Mouse (Mus musculus) B cell, adult (primary cell): ENCODE measurements around the gene Sdf2. TPM values are rescaled to one million over a fixed set of nuclear protein-coding genes. Genes with fewer than 3 reads are reported as not detected.

Source experiments
- total RNA-seq: library from RNA; stranded (reverse); gene quantifications from 4 replicates; pipeline ENCODE4 v1.2.4, GENCODE M21; 2023; ENCODE audit not compliant: inconsistent age

Sdf2 gene
- 55.1 to 64.3 TPM (median 58.4 TPM) in 4 replicates for total RNA-seq

DNA sequence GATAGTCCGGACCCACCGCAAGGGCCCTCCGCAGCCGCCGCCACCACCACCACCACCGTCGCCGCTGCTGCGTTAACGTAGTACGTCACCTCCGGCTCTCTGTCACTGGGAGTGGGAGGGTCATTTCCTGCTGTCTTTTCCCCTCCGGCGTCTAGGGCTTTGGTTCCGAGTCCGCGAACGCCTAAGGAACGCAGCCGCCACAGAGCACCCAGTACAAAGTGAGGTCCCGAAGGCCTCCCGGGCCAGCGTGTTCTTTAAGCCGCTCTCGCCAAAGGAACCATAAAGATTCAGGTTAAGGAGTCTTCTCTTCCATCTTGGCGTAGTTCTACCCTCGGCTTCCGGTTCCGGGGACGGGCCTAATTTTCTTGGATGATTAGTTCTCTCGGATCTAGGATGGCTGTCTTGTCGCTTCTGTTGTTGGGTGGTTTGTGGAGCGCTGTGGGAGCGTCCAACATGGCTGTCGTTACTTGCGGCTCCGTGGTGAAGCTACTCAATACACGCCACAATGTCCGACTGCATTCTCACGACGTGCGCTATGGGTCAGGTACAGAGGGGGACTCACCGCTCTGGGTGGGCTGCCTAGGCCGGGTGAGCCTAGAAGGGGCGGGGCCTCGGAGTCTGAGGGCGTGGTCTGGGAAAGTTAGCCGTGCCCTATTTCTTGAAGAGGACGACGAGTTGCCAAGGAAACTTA, at the start of gene Sdf2, which contains the start of gene Supt6:
Gene Sdf2, plus strand, starts transcription at position 120 of the 691 bp plus-strand sequence.
Gene Supt6, minus strand, starts transcription at position 361 of the 691 bp plus-strand sequence.

DNA sequence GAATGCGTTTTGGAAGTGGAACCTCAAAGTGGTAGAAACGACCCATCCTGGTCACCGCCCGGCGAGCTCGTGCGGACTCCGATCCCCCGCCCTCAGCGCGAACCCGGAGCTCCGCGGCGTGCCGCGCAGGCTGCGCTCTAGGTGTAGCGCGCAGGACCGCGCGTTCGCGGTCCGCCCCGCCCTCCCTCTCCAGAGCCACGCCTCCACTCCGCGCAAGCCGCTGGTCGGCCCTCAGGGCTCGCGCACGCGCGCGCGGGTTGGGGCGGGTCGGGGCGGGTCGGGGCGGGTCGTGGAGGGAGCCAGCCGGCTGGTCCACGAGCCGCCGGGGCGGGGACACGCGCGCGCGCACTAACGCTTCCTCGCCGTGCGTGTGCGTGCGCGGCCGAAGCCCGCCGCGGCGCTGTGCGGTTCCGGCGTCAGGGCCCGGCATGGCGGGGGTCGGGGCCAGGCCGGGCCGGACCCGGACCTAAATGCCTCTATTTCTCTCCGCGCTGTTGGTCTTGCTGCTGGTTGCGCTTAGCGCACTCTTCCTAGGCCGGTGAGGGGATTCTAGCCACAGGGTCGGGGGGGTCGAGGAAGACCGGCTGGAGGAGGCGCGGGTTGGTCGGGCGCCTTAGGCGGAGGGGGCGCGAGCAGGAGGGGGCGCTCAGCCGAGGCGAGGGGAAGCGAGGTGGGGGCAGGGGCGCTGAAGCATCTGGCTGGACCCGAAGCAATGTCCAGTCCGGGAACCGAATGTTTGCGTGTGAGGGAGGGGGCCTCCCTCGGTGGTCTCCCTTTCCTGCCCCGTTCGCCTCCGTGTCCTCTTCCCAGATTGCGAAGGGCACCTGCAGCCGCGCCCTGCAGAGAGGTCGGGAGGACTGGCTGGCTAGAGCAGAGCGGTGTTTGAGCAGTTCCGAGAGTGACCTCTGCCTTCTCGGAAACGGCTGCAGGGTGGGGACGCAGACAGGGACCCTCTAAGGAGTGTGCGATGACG, 16.1 kb downstream of the Sdf2 start, which contains the start of gene 2610507B11Rik:
Gene 2610507B11Rik, plus strand, starts transcription at position 373 of the 973 bp plus-strand sequence.

DNA sequence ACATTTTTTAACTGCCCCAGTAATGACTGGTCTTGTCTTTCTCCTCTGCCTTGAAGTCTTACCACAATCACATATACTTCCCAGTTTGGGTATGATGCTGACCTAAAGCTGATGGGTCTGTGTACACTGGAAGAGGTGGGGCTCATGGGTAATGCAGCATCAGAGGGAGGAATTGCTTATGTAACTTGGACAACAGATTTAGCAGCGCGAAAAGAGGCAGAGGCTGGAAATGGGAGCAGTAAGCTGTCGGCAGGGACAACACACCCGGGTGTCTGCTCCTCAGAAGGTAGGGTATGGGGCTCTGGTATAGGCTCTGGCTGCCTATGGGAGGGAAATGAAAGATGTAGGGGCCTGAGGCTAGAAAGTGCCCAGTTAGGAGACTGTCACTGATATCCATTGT, 45.1 kb downstream of the Sdf2 start, which contains the start of gene BC030499:
Gene BC030499, plus strand, starts transcription at position 188 of the 400 bp plus-strand sequence.

DNA sequence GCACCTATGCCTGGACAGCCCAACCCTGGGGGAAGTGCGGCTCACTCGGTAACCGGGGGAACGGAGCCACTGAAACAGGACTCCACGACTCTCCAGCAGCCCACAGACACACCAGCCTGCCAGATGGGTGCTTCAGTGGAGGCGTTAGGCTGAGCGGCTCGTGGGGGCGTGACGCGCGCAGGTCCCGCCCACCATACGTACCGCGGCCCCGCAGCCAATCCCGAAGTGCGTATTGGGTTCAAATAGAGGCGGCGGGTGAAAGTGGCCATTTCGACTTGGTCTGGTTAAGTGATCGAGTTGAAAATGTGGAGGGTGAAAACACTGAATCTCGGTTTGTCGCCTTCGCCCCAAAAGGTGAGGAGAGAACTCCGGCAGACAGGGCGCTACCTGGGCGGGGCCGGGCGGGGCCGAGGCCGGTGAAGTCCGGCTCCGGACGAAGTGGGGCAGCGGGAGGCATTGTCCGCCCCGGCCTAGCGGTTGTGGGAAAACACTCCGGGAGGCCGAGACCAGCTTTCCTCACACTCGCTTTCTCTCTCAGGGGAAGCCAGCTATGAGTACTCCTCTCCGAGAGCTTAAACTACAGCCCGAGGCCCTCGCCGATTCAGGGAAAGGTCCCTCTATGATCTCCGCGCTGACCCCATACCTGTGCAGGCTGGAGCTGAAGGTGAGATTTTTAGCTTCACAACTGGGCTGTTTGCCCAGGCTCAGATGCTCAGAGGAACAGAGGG, 56.0 kb downstream of the Sdf2 start, which contains the start of gene Spag5:
Gene Spag5, plus strand, starts transcription at position 173 of the 728 bp plus-strand sequence.

Other genes with a start within 250 kb of the Sdf2 start
- gene Dhrs13, start 213.5 kb upstream of the Sdf2 start, total RNA-seq: 0.66 to 1.5 TPM (median 0.91 TPM) in 4 replicates
- gene Flot2, start 207.8 kb upstream of the Sdf2 start, total RNA-seq: 9.9 to 15.5 TPM (median 14.6 TPM) in 4 replicates
- gene Eral1, start 165.4 kb upstream of the Sdf2 start, total RNA-seq: 25.0 to 26.8 TPM (median 26.0 TPM) in 4 replicates
- gene Fam222b, start 151.1 kb upstream of the Sdf2 start, total RNA-seq: 13.5 to 15.4 TPM (median 14.2 TPM) in 4 replicates
- 48.0 to 55.4 TPM (median 52.7 TPM) in 4 replicates for gene Traf4, start 80.2 kb upstream of the Sdf2 start, total RNA-seq
- 15.4 to 24.4 TPM (median 18.0 TPM) in 4 replicates for gene Nek8, start 69.1 kb upstream of the Sdf2 start, total RNA-seq
- 4.0 to 5.8 TPM (median 5.6 TPM) in 4 replicates for gene Tlcd1, start 69.0 kb upstream of the Sdf2 start, total RNA-seq
- 2,508 to 2,612 TPM (median 2,568 TPM) in 4 replicates for gene Rpl23a, start 62.2 kb upstream of the Sdf2 start, total RNA-seq
- 0.99 to 1.9 TPM in 2 of 4 replicates, not detected in the others for gene Rab34, start 57.3 kb upstream of the Sdf2 start, total RNA-seq
- not detected in 4 replicates for gene Proca1, start 52.4 kb upstream of the Sdf2 start, total RNA-seq
- 68.6 to 78.0 TPM (median 72.8 TPM) in 4 replicates for gene Supt6, start 241 bp downstream of the Sdf2 start, total RNA-seq
- 109 to 122 TPM (median 117 TPM) in 4 replicates for gene 2610507B11Rik, start 16.0 kb downstream of the Sdf2 start, total RNA-seq
- gene BC030499, start 45.1 kb downstream of the Sdf2 start, total RNA-seq: 1.3 to 2.3 TPM (median 2.0 TPM) in 4 replicates
- gene Spag5, start 55.8 kb downstream of the Sdf2 start, total RNA-seq: 2.5 to 6.3 TPM (median 4.3 TPM) in 4 replicates
- gene Aldoc, start 77.2 kb downstream of the Sdf2 start, total RNA-seq: 34.3 to 36.6 TPM (median 35.0 TPM) in 4 replicates
- 53.8 to 62.9 TPM (median 56.3 TPM) in 4 replicates for gene Pigs, start 82.7 kb downstream of the Sdf2 start, total RNA-seq
- gene Unc119, start 97.7 kb downstream of the Sdf2 start, total RNA-seq: 55.4 to 61.9 TPM (median 57.2 TPM) in 4 replicates
- not detected in 4 replicates for gene Foxn1, start 140.8 kb downstream of the Sdf2 start, total RNA-seq
- gene Slc13a2, start 176.5 kb downstream of the Sdf2 start, total RNA-seq: not detected in 4 replicates
- 0.36 to 2.1 TPM (median 0.70 TPM) in 4 replicates for gene Slc46a1, start 220.0 kb downstream of the Sdf2 start, total RNA-seq